Mouse (Mus musculus): ENCODE measurements around the gene Nradd. TPM values are rescaled to one million over a fixed set of nuclear protein-coding genes. Genes with fewer than 3 reads are reported as not detected.

Gene Nradd
- polyA plus RNA-seq, 1 experiment = 1.7 TPM

- Histone ChIP-seq H3K4me1 (ENCODE audit: control insufficient read depth, insufficient read depth, insufficient read length, low read length) (peaks cover 15% of the 10 kb centered on the region), H3K4me3 (ENCODE audit: insufficient read depth, low read depth, low read length) (peak within 1 kb of the TSS; percentile 80)
Measured at GRCm38 (mm10) chr9:110656249-110657221, 32.3 kb upstream of the Nradd start, which contains the start of gene Ccdc12. Gene Ccdc12, plus strand, starts transcription at chr9:110656503.

DNA sequence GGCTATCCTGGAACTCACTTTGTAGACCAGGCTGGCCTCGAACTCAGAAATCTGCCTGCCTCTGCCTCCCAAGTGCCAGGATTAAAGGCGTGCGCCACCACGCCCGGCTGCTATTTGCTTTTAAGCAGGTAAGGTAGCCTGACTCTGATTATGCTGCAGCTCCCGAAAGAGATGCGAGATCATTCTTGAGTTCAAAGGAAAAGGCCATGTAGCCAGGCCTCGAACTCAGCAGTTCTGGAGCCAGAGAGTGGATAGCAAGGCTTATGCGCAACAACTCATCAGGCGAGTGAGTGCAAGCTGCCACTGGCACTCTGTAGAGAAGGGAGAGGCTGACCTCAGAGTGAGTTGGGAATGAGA is 31.4 kb upstream of the Nradd start:
- Histone ChIP-seq H3K4me3 (ENCODE audit: insufficient read depth, low read depth, low read length) (peak overlapping the region; percentile 47; the same call in 1 of the 2 replicates), H3K4me1 (ENCODE audit: control insufficient read depth, insufficient read depth, insufficient read length, low read length) (peaks cover 15% of the 10 kb centered on the region), H3K27ac (replicated peaks; ENCODE audit: low read depth, low read length) (peak overlapping the region; percentile 26; the same call in 1 of the 2 replicates)

More at GRCm38 (mm10) chr9:110656249-110657221, 32.3 kb upstream of the Nradd start, which contains the start of gene Ccdc12:
- peak within 1 kb of the TSS; percentile 97 for H3K27ac ChIP-seq (replicated peaks; ENCODE audit: low read depth, low read length)

- no peak overlapping the region for H3K27ac ChIP-seq (replicated peaks; ENCODE audit: low read depth, low read length)
- H3K4me3 ChIP-seq (ENCODE audit: insufficient read depth, low read depth, low read length) = no peak overlapping the region
- H3K4me1 ChIP-seq (ENCODE audit: control insufficient read depth, insufficient read depth, insufficient read length, low read length) = peaks cover 15% of the 10 kb centered on the region
Measured at GRCm38 (mm10) chr9:110654726-110655650, 30.7 kb upstream of the Nradd start.

- Histone ChIP-seq H3K27ac (replicated peaks; ENCODE audit: low read depth, low read length) (peak within 1 kb of the TSS; percentile 73), H3K4me1 (ENCODE audit: control insufficient read depth, insufficient read depth, insufficient read length, low read length) (peaks cover 12% of the 10 kb centered on the region), H3K4me3 (ENCODE audit: insufficient read depth, low read depth, low read length) (peak within 1 kb of the TSS; percentile 75)
Measured at GRCm38 (mm10) chr9:110653655-110654461, 29.6 kb upstream of the Nradd start, which contains the start of gene Nbeal2. Gene Nbeal2, minus strand, starts transcription at chr9:110654161.

- H3K4me1 ChIP-seq (ENCODE audit: control insufficient read depth, insufficient read depth, insufficient read length, low read length) = peaks cover 11% of the 10 kb centered on the region
- peak overlapping the region; percentile 73 for H3K27ac ChIP-seq (replicated peaks; ENCODE audit: low read depth, low read length)
- peak overlapping the region; percentile 75 for H3K4me3 ChIP-seq (ENCODE audit: insufficient read depth, low read depth, low read length)
Measured at GRCm38 (mm10) chr9:110652963-110653654, 28.9 kb upstream of the Nradd start.

GRCm38 (mm10) chr9:110651931-110652722 is 27.9 kb upstream of the Nradd start:
- peaks cover 8% of the 10 kb centered on the region; the same call in 1 of the 2 replicates for H3K4me1 ChIP-seq (ENCODE audit: control insufficient read depth, insufficient read depth, insufficient read length, low read length)
- peak overlapping the region; percentile 94 for H3K27ac ChIP-seq (replicated peaks; ENCODE audit: low read depth, low read length)
- H3K4me3 ChIP-seq (ENCODE audit: insufficient read depth, low read depth, low read length) = peak overlapping the region; percentile 75

- Histone ChIP-seq H3K27ac (replicated peaks; ENCODE audit: low read depth, low read length) (no peak overlapping the region), H3K4me3 (ENCODE audit: insufficient read depth, low read depth, low read length) (no peak overlapping the region), H3K4me1 (ENCODE audit: control insufficient read depth, insufficient read depth, insufficient read length, low read length) (peaks cover 13% of the 10 kb centered on the region)
Measured at GRCm38 (mm10) chr9:110649775-110650174, 25.5 kb upstream of the Nradd start.

- H3K4me1 ChIP-seq (ENCODE audit: control insufficient read depth, insufficient read depth, insufficient read length, low read length) = peaks cover 13% of the 10 kb centered on the region
- no peak overlapping the region; the same call in 1 of the 2 replicates for H3K4me3 ChIP-seq (ENCODE audit: insufficient read depth, low read depth, low read length)
Measured at GRCm38 (mm10) chr9:110645219-110645618, 21.0 kb upstream of the Nradd start.

DNA sequence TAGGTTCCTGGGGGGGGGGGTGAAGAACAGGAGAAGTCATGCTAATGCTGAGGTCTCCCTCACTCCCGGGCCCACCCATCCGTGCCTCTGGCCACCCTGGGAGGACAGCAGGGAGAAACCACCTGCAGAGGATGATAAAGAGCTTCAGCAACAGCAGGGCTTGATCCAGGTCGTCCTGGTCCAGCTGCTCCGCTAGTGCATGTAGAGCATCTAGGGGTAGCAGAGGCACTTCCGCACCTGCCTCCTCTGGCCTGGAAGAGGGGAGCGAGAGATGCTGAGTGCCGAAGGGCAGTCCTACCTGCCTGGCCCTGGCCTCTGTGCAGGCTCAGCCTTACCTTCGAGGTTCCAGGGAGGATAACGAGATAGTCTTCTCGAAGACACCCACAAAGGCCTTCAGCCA is 20.0 kb upstream of the Nradd start:
- peaks cover 13% of the 10 kb centered on the region for H3K4me1 ChIP-seq (ENCODE audit: control insufficient read depth, insufficient read depth, insufficient read length, low read length)
- no peak overlapping the region for H3K27ac ChIP-seq (replicated peaks; ENCODE audit: low read depth, low read length)
- no peak overlapping the region for H3K4me3 ChIP-seq (ENCODE audit: insufficient read depth, low read depth, low read length)

More at GRCm38 (mm10) chr9:110645219-110645618, 21.0 kb upstream of the Nradd start:
- peak overlapping the region; percentile 39 for H3K27ac ChIP-seq (replicated peaks; ENCODE audit: low read depth, low read length)

- Histone ChIP-seq H3K27ac (replicated peaks; ENCODE audit: low read depth, low read length) (no peak overlapping the region), H3K4me1 (ENCODE audit: control insufficient read depth, insufficient read depth, insufficient read length, low read length) (peaks cover 13% of the 10 kb centered on the region), H3K4me3 (ENCODE audit: insufficient read depth, low read depth, low read length) (no peak overlapping the region)
Measured at GRCm38 (mm10) chr9:110643787-110644186, 19.5 kb upstream of the Nradd start.

GRCm38 (mm10) chr9:110642812-110643524 is 18.7 kb upstream of the Nradd start:
- Histone ChIP-seq H3K27ac (replicated peaks; ENCODE audit: low read depth, low read length) (no peak overlapping the region), H3K4me3 (ENCODE audit: insufficient read depth, low read depth, low read length) (no peak overlapping the region), H3K4me1 (ENCODE audit: control insufficient read depth, insufficient read depth, insufficient read length, low read length) (peaks cover 13% of the 10 kb centered on the region)

GRCm38 (mm10) chr9:110641006-110641405 is 16.8 kb upstream of the Nradd start:
- Histone ChIP-seq H3K4me1 (ENCODE audit: control insufficient read depth, insufficient read depth, insufficient read length, low read length) (peaks cover 13% of the 10 kb centered on the region), H3K4me3 (ENCODE audit: insufficient read depth, low read depth, low read length) (no peak overlapping the region), H3K27ac (replicated peaks; ENCODE audit: low read depth, low read length) (no peak overlapping the region)
